Mouse (Mus musculus): ENCODE data around the gene Pdzd2. TPM values are rescaled to one million over a fixed set of nuclear protein-coding genes. Genes with fewer than 3 reads are reported as not detected.
A peak's percentile ranks its signal among the peaks of the same experiment; 100 is the strongest.

Pdzd2 gene
- total RNA-seq, 2 experiments from 2014 or later, result 44.1 to 71.4 TPM

DNA sequence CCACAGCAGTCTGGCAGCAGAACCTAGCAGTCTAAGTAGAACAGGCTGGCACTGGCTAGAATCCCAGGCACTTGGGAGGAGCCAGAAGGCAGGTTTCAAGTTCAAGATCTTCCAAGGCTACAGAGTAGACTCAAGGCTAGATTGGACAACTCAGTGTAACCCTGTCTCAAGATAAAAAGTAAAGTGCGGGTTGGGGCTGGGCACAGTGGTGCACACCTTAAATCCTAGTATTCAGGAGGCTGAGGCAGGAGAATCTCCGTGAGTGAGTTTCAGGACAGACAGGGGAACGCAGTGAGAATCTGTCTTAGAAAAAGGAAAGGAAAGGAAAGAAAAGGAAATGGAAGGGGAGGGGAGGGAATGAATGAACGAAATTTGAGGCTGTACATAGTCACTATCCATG, 207.2 kb downstream of the Pdzd2 start:
- DNase-seq, result no peak

DNA sequence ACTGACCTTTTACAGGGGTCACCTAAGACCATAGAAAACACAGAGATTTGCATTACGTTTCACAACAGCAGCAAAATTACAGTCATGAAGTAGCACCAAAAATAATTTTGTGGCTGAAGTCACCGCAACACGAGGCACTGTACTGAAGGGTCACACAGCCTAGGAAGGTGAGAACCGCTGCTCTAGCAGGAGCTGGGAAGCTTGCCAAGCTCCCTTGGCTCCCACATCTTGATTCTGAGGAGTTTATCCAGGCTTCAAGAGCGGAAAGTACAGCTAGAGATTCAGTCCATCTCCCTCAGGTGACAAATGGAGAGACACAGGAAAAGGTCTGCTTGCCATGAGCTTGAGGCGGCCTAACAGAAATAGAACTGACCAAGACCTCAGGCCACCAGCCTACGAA, 216.9 kb downstream of the Pdzd2 start:
- no peak for DNase-seq

DNA sequence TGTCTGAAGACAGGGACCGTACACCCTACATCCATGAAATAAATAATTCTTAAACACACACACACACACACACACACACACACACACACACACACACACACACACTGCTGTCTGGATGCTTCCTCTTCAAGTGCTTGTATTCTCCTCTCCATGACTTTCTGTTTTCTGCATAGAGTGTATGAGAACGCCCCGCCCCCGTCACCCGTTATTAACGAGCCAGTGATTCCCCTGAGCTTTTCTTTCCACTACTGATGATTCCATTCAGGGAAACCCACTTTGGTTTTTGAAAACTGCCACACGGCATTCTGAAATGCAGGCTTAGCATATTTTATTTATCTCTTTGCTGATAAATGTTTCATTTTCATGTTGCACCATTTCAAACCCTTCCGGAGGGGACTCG, 219.4 kb downstream of the Pdzd2 start:
- no peak for DNase-seq

DNA sequence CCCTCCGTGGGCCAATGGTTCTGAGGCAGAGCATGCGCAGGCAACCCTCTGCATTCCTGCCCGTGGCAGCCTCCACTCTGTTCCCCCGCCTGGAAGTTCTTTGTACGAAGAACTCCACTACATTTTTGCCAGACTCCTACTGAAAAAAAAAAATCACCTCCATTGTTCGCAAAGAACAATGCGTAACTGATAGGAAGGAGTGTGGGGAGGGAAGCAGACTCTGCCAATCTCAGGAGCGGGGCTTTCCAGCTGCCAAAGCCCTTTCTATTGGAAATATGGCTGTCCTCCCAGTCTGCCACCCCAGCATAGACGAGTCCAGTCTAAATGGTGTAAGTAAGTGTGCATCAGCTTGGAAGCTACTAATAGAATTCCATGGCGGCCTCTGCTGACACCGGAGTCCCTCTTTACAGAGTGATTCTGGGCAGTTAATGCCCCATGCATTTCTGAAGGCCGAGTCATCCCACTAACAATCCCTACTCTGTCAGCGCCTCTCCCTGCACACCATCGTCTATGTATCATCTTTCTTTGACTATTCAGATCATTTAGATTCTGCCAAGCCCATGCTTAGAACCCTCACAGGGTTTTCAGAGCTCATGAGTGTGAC, 221.3 kb downstream of the Pdzd2 start:
- no peak for DNase-seq

DNA sequence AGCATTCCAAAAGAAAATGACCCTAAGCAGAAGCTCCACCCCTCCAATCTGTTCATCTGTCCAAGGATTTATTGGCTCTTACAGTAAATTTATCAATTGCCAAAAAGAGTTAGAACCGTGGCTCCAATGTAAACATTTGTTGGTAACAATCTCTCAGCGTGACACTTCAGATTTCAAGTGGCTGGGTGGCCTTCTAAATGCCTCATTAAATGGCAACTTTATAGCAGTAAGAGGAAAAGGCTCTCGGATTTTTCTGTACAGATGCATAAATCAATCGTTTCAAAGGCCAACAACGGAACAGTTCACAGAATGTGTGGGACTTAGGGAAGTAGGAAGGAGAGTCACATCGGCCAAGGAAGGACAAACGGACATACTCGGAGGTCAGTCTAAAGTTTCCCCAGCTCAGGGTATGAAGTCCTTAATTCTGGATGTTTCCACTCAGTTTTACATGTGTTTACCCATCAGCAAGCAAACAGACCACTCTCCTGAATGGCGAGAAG, 222.4 kb downstream of the Pdzd2 start:
- no peak for DNase-seq

DNA sequence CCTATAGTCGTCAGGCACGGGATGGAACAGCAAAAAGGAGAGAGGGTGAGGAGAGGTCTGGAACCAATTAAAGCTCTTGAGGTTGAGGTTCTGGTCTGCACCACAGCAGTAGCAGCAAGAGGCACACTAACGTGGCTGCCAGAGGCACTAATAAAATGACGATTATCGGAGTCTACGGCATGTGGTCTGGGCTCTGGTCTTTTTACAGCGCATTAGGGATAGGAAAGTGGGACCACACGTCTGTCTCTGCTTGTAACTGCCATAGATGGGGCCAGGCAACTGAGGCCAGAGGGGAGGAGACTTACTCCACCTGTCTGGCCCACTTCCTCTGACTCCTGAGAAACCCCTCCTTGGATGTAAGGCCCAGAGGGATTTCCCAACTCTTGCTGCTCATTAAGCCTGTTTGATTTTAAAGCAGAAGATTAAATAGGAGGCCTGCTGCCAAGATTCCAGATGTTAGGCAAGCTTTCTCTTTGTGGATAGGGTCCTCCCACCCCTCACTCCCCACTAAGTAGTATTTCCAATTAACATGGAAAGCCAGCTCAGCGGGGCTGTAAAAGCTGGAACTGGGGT, 224.4 kb downstream of the Pdzd2 start:
- no peak for DNase-seq

DNA sequence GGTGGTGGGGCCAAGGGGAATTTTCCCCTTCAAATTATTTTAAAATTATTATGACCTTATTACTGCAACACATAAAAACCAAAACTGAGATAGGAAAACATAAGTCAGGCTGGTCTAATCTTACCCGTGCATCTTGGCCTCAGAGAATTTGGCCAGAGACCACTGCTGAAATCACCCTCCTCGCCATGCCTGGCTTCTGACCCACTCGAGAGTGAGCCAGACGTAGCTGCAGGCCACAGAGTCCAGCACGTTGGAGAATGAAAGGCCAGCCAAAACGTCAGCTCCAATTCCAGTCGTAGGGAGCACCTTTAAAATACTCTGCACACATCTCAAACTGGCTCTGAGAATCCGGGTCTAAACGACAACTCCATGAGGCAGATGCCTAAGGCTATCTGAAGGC, 226.2 kb downstream of the Pdzd2 start:
- no peak for DNase-seq

DNA sequence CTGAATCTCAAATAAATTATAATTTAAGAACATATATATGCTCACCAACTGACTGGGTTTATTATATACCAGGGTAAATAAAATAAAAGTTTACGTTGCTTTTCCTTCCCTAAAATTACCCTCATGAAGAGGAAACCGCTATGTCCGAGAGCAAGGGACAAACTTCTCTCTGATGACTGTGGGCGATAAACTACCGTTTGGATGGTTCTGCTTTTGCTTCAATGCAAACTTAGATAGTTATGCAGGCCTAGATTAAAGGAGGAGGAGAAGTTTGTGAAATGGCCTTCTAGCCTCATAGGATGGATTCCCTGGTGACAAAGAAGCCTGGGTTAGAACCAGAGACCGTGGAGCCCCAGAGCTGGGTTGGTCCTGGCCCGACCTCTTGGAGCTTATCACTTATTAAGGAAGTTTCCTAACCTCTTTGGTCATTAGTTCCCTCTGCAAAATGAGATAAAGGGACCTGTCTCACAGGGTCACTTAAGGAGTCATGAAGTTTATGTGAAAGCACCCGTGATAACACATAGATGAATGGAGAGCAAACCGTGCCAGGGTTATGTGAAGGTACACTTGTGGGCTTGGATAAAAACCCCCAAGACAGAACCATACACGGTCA, 230.9 kb downstream of the Pdzd2 start:
- no peak for DNase-seq

DNA sequence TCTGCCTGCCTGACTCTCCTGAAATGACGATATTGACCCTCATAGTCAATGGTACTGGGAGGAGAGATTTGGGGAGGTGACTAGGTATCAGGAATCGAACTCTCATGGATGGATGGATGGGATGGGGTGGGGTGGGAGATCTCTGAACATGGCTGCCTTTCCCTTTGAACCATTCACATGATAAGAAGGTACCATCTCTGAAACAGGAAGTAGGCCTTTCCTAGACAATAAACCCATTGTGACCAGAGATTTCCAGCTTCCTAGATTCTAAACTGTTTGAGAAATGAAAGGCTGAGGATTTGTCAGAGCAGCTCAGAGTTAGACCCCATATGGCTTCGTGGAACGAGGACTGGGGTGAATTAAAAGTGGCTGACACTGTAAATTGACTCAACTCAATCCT, 232.2 kb downstream of the Pdzd2 start:
- DNase-seq, result no peak

DNA sequence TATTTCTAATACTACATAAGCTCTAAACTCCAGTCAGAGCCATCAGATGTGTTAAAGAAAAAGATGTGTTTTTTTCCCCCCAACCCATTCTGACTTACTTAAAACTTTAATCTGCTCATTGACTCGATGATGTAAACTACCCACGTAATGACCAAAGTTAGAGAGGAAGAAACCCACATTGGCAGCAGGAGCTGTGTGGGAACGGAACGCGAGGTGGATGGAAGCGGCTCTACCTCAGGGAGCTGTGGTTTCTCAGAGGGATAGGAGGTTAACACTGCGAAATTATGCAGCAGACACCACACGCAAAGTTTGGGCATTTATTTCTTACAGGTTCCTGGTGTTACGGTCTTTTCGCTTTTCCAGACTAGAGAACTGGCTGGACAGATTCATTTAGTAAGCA, 233.2 kb downstream of the Pdzd2 start:
- DNase-seq, result no peak

DNA sequence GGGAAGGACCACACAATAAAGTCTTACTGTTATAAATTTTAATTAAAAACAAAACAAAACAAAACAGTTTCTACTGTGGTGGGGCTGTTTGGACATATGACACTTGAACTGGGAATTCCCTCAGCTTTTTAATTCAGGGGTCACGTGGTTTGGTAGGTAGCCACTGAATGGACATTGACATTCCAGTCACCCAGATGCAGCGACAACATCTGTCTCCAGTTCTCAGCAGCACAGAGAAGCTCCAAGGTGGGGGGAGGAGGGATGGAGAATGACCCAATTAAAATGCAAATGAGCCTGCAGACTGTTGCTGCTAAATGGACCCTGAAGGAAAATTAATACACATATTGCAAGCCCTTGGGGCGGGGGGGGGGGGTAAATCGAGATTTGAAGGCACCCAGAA, 233.6 kb downstream of the Pdzd2 start:
- no peak for DNase-seq

DNA sequence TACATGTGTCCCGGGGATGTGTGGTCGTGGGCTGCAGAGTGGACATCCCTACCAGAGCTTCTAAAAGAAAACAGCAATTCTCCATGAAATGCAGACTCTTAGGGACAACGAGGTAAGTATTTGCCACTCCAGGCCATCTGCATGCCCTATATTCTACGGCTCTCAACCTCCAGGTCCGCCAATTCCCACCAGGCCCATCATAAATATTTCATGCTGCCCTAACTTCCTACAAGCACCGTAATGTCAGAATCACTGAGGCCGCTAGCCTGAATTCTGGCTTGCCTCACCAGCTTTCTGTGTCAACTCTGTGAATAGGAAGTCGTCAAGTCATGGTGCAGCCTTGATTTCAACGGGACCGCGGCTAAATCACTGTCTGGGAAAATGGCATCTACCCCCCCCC, 234.2 kb downstream of the Pdzd2 start:
- no peak for DNase-seq

DNA sequence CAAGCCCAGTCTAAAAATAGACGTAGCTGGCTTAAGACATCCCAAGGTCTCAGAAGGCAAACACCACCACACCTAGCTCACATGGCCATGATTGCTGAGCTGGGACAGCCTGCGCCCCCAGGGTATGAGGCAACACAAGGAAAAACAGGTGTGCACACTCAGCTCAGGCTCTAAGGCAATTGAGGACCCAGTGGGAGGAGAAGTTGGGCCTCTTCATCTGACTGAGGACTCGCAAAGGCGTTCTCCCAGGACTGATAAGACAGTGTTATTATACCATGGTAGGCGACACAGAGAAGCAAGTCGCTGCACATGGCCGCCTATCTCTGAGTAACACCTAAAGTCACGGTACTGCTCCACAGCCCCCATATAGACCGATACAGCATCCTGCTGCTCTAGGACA, 235.8 kb downstream of the Pdzd2 start:
- DNase-seq, result no peak

DNA sequence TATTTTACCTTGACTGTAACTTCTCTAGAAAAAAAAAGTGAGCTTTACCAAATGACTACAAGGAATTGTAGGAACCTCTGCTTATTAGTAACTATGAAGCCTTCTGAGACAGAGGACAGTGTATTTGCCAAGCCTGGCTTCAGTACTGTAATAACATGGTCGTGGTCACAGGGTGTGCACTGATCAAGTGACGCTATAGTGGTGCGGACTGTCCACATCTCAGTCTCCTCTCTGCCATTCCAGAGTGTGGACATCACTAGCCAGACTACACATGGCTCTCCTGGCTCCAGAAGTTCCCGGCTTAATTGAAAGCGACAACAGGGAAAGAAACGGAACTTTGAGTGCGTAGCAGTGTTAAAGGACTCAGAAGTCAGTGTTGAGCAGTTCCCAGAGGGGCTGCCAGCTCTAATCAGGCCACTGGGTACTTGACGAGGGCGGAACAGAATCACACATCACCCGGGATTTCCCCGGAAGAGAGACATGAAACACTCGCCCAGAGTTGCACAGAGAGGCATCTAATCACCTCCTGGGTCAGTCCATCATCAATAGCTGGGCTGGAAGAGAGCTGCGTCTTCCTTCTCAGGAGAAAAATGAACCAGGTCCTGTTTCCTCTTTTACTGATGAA, 237.7 kb downstream of the Pdzd2 start:
- DNase-seq, result no peak

DNA sequence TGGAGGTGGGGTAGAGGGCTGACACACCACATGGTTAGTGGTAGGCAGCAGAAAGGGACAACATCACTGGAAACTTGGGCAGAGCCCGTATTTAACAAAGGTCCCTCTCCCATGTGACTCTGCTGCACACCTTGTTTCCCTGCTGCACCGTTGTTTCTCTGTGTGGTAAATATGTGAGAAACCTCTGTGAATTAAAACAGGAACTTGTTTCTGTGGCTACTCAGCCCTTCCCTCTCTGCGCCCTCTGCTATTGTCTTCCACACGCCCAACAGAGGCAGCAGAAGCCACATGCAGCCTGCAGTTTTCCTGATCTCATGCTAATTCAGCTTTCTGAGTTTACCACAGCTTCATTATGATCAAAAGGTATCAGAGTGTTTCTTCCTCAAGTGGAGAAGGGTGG, 239.1 kb downstream of the Pdzd2 start:
- DNase-seq, result no peak

DNA sequence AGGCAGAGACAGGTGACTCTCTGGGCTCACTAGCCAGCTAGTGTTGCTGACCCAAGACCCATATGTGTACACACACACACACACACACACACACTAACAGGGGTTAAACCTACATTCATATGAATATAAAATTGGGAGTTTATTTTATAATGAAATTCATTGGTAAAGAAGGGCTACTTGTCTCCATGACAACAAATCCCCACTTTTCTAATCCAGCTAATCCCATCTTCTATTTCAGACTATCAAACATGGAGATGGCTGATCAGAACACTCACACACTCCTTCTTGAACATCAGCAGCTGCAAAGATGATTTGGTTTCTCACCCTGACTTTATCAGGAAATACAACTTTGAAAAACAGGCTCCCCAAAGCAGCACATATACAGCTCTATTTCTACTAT, 245.6 kb downstream of the Pdzd2 start:
- no peak for DNase-seq

DNA sequence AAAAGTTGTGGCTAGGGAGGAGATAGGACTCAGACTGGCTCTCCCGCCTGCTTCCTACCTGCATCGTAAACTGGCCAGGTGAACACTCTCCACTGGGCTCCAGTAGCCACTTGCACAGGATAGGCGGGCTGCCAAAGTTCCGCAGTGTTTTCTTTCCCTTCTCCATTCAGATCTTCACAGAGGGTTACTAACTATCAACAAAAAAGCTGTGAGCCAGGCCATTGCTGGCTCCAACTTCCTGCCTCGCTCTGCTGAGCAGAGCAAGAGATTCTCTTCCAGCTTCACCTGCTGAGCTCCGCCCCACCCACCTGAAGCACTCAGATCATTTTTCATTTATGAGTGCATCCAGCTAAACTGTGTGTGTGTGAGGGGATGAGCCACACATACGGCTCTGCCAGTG, 246.5 kb downstream of the Pdzd2 start:
- no peak for DNase-seq

DNA sequence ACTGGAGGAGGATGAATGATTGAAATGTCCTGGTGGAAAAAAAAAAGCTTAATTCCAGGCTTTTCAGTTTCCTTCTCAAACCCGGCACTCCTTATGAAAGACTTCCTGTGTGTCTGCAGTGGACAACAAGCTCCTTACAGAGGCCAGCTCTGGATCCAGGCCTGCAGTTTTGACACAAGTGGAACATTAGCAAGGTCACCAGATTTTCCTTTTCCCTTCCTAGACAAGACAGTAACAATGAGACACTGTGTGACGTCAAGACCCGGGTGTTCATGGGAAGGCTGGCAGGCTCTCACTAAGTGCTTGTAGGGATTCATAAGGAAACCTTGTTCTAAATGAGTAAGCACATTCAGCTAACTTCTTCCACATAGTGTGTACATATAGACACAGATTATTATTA, 248.8 kb downstream of the Pdzd2 start:
- DNase-seq, result peak; percentile 43 to 47

DNA sequence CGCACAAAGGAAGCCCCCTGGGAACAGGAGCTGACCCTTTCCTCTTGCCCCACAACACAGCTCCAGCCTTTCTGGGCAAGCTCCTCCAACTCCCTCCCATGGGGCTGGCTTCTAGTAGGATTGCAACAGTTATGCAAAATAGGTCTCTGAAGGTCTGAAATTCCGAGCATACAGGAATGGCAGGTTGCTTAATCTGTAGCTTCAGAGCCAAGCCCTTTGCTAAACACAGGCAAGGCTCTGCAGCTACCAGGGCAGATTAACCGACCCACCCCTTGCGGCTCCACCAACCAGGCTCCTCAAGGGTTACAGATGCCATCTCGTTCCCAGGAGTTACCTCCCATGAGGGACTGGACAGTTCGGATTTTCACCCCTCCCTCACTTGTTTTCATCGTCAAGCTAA, 249.2 kb downstream of the Pdzd2 start:
- DNase-seq, result no peak

DNA sequence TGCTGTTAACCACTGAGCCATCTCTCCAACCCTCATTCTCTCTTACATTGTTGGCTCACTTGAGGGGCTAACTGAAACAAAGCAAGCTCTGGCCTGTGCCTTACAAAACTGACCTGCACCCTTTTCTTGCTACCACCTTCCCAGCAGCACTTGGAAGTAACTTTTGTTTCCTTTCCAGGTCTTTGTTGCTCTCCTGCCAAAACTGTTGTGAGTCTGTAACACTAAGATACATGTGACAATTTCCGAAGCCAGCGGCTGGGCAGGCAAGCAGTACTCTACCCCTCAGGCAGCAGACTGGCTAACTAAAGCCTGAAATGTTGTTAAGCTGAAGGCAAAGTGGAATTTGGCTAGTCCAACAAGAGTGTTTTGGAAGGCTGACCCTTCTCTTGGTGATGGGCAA, 251.4 kb downstream of the Pdzd2 start:
- no peak for DNase-seq

DNA sequence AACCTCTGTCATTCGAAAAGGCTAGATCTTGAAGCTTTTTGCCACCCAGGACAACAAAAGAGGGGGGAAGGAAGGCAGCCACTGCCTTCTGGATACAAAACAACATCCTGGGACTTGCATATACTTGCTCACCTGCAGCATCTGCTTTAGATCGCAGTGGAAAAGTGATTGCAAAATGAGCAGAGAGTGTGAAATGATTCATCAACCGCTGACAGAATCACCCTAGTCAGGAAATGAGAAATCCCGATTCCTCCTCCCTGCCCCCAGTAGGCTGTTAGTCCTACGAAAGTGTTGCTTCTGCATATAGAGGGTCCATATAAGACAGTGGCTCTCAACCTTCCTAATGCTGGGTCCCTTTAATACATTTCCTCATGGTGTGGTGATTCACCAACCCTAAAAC, 258.5 kb downstream of the Pdzd2 start:
- DNase-seq, result no peak

DNA sequence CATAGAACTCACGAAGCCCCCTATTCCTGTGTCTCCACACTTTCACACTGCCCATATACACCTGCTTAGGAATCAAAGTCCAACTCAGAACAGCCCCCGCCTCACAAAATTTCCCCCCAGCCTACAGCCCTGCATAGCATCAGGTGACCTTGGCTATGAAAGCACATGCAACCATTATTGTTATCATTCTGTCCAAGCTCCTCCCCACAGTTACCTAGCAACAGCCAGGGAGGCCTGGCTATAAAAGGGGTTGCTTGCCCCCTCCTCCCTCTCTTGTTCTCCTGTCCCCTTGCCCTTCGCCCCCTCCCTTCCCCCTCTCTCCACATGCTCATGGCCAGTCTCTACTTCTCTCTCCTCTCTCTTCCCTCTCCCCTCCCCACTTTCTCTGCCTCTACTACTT, 259.4 kb downstream of the Pdzd2 start:
- DNase-seq, result no peak

DNA sequence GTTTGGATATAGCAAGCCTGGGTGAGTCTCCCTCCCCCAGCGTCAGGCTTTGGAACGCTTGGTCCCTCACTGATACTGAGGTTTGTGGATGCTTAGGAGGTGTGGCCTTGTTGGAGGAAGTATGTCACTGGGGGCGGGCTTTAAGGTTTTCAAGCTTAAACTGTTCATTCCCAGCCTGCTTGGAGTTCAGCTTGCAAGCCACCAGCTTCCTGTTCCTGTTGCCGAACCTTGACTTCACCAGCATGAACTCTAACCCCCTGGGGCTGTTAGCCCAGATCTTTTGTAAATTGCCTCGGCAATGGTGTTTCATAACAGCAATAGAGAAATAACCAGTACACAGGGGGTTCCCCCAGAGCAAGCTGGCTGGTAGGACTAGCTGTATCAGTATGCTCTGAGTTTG, 260.4 kb downstream of the Pdzd2 start:
- no peak for DNase-seq

DNA sequence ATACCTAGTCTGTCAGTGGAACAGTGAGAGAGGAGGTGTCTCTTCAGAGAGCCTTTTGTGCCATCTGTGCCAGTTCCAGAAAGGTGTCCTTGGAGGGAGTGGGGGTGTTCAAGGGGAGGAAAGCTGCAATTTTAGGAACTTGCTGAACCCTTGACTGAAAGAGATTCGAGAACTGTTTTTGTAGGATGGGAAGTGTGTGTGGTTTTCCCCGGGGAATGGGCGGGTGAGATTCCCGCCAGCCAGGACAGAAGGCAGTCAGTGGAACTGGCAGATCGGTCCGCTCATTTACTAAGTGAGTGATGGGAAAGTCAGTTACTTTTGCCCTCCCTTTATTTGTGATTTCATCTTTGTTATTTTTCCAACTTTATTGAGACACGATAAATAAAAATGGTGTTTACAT, 266.1 kb downstream of the Pdzd2 start:
- no peak for DNase-seq
